Mouse (Mus musculus) lung, postnatal 0 days (tissue): Measurements from ENCODE around the gene Dusp13.

ENCODE experiments used
- CTCF ChIP-seq: IDR thresholded peaks from 2 replicates; pipeline ENCODE4 v1.5.1; 2016; ENCODE audit warnings: antibody characterized with exemption, mild to moderate bottlenecking
- EP300 ChIP-seq: IDR thresholded peaks from 2 replicates; pipeline ENCODE4 v1.6.1; 2016; ENCODE audit warnings: antibody characterized with exemption, mild to moderate bottlenecking, control low read depth

GRCm38 (mm10) chr14:21772506-21773281, 21.7 kb upstream of the Dusp13 start:
- TF ChIP-seq CTCF (no peak), EP300 (no peak)
